Mouse (Mus musculus): ENCODE results near the gene Hecw1.

DNA sequence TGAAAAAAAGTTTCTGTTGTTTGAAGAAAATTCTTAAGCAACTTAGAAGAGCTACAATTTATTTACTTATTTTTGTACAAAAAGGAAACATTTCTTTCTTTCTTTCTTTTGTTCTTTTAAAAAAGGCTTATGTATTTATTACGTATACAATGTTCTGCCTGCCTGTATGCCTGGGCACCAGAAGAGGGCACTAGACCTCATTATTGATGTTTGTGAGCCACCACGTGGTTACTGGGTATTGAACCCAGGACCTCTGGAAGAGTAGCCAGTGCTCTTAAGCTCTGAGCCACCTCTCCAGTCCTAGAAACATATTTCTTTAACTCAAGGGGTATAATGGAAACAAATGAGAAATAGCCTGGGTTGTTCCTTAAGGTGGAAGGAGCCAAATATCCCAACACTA, 277.1 kb downstream of the Hecw1 start:
- TF ChIP-seq CTCF (IDR thresholded peaks at IDR 0.05; ENCODE audit: insufficient read depth, low read depth, low read length) (no peak), POLR2A (IDR thresholded peaks at IDR 0.05; ENCODE audit: insufficient read depth, low read depth, low read length) (no peak)
